Mouse (Mus musculus) gastrocnemius, postnatal 4 days (tissue): ENCODE data around the gene Lypd6b. TPM values are rescaled to one million over a fixed set of nuclear protein-coding genes. Genes with fewer than 3 reads are reported as not detected.

Source experiments
- DNase-seq, 2 experiments: peaks; one replicate each; pipeline ENCODE4 v3.0.0; 2021 to 2022; ENCODE audit warnings: low spot score in 2 of 2, mixed read lengths in 2 of 2
- total RNA-seq, 2 experiments: library from RNA; stranded (reverse); gene quantifications; 2 replicates each; pipeline ENCODE4 v1.2.3; 2021

Gene Lypd6b
- total RNA-seq, 2 experiments from 2014 or later = not detected

DNA sequence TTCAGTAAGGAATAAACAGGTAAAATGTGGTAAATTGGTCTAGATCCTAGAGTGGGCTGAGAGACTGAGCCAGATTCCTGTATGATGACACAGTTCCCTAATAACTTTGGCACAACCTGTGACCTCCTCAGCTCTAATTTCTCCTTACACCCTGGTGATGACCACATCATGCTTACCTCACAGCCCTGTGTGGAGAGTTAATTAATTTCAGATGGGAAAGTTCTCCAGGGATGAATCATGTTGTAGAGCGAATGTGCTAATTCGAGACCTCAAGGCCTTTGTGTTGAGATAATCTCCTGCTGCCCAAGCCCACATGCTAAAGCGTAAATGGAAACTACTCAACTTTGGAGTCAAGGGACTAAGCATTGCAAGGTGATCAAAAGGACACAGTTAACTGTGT lies 142.4 kb downstream of the Lypd6b start:
- no peak for DNase-seq

GRCm38 (mm10) chr2:49937621-49938020 lies 150.1 kb downstream of the Lypd6b start:
- no peak for DNase-seq

DNA sequence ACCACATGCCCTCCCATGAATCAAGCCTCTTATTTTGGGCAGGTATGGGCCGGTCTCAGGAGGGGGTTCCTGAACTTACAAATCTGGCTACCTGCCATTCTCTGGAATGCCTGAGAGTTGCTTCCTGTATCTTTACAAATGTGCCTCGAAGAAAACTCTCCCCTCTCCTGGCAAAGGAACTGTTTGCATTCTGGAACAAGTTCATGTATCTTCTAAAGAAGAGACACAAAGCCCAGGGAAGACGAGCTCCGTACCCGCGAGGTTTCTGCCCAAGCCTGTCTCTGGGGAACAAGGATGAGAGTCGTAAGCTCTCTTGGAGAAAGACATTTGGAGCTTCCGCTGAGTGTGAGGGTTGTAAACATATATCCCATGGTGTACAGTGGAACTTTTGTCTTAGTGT lies 150.8 kb downstream of the Lypd6b start:
- DNase-seq = no peak

DNA sequence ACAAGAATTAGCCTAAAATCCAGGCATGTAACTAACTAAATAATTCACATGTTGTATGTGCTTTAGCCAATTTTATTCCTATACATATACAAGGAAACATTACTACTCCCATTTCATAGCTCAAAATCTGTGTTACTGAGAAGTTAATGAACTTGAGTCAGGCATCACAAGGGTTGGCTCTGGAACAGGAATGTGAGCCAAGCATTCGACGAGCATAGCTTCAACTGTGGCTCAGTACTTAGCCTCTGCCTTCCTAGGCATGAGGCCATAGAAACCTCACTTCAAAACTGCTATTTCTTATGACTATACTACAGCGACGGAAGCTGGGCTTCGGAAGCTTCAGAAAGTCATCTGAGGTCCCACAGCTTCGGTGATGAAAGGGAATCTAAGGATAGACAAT lies 152.9 kb downstream of the Lypd6b start:
- DNase-seq = no peak

DNA sequence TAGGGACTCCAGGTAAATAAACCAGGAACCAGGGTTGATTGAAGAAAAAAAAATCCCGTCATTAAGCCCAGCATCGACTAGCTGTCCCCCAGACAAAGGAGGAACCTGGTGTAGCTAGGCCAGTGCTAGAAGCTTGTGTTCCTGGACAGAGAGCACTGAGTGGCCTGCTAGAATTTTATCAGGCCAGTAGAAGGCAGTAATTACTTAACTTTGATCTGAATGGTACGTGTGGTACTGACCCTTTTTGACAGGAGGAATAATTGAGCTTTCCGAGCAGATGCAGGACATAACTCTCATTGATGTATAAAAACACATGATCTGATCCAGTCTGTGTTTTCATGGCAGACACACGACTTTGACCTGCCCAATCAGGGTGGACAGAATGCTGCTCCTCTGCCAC lies 154.6 kb downstream of the Lypd6b start:
- no peak for DNase-seq

DNA sequence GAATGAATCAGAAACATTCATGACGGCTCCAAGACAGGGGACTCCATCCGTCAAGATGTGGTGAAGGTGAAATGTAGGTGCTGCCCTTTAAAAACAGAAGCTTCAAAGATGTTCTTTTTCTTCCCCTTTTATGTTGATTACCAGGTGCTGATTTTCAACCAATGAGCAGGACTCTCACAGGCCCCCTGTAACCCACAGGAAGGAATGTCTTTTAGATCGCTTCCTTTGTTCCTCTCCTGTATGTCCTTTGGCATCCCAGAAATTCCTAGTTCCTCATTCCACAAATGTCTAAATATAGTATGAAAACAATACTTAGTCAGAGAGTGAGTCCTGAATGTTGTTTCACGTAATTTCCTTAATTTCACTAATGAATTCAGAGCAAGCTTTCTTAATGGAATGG lies 164.2 kb downstream of the Lypd6b start:
- no peak for DNase-seq

- DNase-seq = no peak
Measured at GRCm38 (mm10) chr2:49952632-49953293, 165.3 kb downstream of the Lypd6b start.

GRCm38 (mm10) chr2:49957449-49957848 lies 170.0 kb downstream of the Lypd6b start:
- DNase-seq = no peak

GRCm38 (mm10) chr2:49961991-49962390 lies 174.5 kb downstream of the Lypd6b start:
- DNase-seq = no peak

DNA sequence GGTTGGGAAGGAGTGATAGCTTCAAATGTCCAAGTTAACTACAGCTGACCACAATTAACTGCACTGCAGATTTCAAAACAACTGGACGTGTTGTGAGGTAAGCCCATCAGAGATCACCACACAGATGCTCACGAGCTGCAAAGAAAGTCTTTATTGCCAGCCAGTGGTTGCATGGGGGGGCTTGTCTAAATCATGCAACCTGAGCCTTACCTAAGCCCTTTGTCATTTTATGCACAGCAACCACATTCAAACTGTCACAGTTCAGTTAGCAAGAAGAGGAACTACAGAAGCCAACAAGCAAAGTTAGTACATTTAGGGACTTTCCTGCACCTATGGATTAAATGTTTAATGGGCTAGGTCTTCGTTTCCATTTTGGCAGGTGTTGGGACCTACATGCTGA lies 177.4 kb downstream of the Lypd6b start:
- DNase-seq = no peak

DNA sequence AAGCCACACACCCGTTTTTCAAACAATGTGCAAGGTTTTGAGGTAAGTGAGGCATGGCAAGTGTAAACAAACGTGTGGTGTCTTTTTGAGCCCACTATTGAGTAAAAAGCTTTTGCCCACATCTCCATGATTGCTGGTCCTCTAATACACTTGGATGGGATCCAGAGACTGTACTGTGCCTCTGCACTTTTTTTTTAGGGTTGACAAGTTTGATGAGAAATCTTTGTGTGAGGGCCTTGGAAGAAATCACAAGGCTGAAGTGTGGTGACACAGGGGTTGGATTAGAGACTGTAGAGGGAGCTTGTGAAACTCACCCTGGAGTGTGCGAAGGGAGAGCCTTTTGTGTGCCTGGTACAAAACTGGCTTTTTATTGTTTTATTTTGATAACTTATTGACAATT lies 180.3 kb downstream of the Lypd6b start:
- no peak for DNase-seq

DNA sequence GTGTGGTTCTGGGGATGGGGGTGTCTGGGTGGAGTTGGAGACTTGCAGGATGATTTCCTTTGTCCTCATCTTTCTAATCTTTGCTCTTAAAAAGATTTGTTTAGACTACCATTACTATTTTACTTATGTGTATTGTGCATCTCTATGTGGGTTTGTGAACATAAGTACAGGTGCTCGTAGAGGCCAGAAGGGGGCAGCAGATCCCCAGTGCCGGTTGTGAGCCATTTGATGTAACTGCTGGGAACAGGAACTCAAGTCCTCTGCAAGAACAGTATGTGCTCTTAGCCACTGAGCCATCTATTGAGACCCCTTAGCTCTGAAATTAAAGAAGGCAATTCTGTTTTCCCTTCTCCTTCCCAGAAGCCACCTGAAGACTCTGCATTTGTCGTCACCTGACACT lies 183.5 kb downstream of the Lypd6b start:
- DNase-seq = no peak

DNA sequence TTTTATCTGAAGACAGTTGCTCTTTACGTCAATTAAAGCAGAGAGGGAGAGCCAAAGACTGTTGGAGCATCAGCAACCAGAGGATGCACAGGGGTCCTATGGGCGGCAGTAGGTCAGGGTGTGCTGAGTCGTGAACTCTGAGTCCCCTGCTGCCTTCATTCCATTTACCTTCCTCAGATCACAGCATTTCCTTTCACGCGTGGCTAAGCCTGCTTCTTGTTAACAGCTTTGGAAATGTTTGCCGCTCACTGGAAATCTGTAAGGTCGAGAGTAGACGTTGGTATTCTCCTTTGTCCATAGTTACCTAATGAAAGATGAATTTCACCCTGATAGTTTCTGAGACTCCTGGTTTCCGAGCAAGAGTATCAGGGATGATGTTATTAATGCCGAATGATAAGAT lies 191.1 kb downstream of the Lypd6b start:
- no peak for DNase-seq

- DNase-seq = no peak
Measured at GRCm38 (mm10) chr2:49979991-49980390, 192.5 kb downstream of the Lypd6b start.

- no peak for DNase-seq
Measured at GRCm38 (mm10) chr2:49983021-49983420, 195.5 kb downstream of the Lypd6b start.

GRCm38 (mm10) chr2:49984780-49985179 lies 197.3 kb downstream of the Lypd6b start:
- no peak for DNase-seq

GRCm38 (mm10) chr2:49995841-49996240 lies 208.4 kb downstream of the Lypd6b start:
- no peak for DNase-seq

DNA sequence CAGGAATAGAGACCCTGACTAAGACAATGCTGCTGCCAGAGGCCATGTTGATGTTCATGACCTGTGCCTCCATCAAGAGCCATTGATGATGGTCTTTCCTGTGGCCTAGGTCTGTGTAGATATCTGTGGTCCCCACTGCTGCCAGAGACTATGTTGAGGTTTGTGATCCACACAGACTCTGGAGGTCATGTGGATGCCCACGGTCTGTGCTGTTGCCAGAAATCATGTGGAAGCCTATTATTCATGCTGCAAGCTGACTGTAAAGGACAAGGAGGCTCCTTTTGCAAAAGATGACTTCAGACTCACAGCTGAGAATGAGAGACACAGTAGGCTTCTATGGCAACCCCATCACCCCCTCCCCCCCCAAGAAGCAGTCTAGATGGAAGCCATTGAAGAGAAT lies 209.7 kb downstream of the Lypd6b start:
- no peak for DNase-seq

Other genes with a start within 250 kb of the Lypd6b start
- gene Kif5c, start 168.4 kb upstream of the Lypd6b start, total RNA-seq = 1 to 10 TPM in 1 of 2 experiments, under 1 TPM in 1; 0.54 to 1.1 TPM